Mouse (Mus musculus) E14TG2a.4 (cell line): ENCODE measurements around the gene Tnip2.

Experiments
- H3K27me3 ChIP-seq: 2 replicates; pipeline ENCODE4 v1.6.1; 2014; ENCODE audit warnings: low read length, control low read depth; ENCODE audit not compliant: insufficient read depth
- H3K36me3 ChIP-seq: 2 replicates; pipeline ENCODE4 v1.6.1; 2014; ENCODE audit warnings: low read length, control low read depth; ENCODE audit not compliant: insufficient read depth
- H3K4me1 ChIP-seq: replicated peaks from 2 replicates; pipeline ENCODE4 v1.6.1; 2014; ENCODE audit warnings: low read depth, low read length, control low read depth
- H3K4me3 ChIP-seq: replicated peaks from 2 replicates; pipeline ENCODE4 v1.5.1; 2014; ENCODE audit warnings: mild to moderate bottlenecking, low read length
- H3K9me3 ChIP-seq: 2 replicates; pipeline ENCODE4 v1.6.1; 2014; ENCODE audit warnings: low read length, control low read depth
- CTCF ChIP-seq: conservative IDR thresholded peaks from 2 replicates; pipeline ENCODE4 v1.5.1; 2014; ENCODE audit warnings: low read length
- NANOG ChIP-seq: IDR thresholded peaks from 2 replicates; pipeline ENCODE4 v1.6.1; 2014; ENCODE audit warnings: borderline replicate concordance, low read length, mixed read lengths
- POU5F1 ChIP-seq: IDR thresholded peaks from 2 replicates; pipeline ENCODE4 v1.6.1; 2014; ENCODE audit warnings: low read length, borderline replicate concordance

Gene Tnip2

DNA sequence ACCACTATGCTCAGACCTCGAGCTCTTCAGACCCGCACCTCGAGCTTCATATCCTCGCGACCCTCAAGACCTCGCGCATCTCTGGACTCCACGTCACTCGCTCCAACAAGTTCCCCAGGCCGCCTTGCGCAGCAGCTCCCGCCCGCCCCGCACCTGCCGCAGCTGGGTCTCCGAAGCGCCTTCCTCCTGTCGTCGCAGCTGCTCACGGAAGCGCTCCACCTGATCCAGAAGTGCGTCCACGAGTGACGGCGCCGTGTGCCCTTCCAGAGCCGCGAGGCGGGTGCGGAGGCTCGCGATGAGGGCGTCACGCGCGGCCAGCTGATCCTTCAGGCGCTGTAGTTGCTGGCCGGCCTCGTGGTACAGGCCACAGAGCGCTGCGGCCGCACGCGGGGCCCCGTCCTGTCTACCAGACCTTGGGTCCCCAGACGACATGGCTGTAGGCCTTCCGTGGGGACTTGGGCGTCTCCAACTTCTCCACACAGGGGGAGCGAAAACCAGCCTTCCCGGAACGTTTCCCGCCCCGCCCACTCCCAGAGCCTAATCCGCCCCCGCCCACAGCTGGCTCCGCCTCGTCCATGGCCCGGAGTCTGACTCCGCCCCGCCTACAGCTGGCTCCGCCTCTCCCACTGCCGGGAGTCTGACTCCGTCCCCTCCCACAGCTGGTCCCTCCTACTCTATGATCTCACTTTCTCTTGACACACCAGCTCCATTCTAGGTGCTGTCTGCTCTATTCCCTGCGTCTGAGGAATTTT, at the start of gene Tnip2:
Tnip2 (minus strand) TSS at position 526 of the 752 bp plus-strand sequence.
- H3K36me3 ChIP-seq: no peaks in the 10 kb centered on the region
- H3K27me3 ChIP-seq: peaks cover 29% of the 10 kb centered on the region
- peaks cover 26% of the 10 kb centered on the region for H3K4me1 ChIP-seq
- peak within 1 kb of the TSS; percentile 91 for H3K4me3 ChIP-seq
- H3K9me3 ChIP-seq: no peaks in the 10 kb centered on the region
- TF ChIP-seq POU5F1 (no peak), NANOG (no peak), CTCF (no peak)

DNA sequence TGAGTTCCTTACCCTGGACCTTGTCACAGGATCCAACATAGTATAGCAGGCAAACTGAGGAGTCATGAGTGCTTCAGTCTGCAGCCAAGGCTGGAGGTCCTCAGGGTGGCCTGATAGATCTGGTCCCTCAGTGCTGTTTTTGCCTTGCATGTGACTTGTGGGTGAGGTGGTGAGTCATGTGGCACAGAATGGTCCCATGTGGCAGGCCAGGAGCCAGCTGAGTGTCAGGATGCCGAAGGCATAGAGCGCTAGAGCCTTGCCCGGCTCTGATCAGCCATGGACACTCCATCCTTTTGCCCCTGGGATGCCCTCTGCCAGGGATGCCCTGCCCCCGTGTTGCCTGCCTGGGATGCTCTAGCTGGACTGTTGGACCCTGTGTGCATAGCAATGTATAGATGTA, 38.0 kb upstream of the Tnip2 start:
- Histone ChIP-seq H3K4me3 (no peak overlapping the region), H3K27me3 (peaks cover 49% of the 10 kb centered on the region), H3K36me3 (peaks cover 7% of the 10 kb centered on the region; the same call in 1 of the 2 replicates), H3K4me1 (peaks cover 13% of the 10 kb centered on the region), H3K9me3 (no peaks in the 10 kb centered on the region)
- no peak for TF ChIP-seq NANOG
- TF ChIP-seq CTCF: no peak

DNA sequence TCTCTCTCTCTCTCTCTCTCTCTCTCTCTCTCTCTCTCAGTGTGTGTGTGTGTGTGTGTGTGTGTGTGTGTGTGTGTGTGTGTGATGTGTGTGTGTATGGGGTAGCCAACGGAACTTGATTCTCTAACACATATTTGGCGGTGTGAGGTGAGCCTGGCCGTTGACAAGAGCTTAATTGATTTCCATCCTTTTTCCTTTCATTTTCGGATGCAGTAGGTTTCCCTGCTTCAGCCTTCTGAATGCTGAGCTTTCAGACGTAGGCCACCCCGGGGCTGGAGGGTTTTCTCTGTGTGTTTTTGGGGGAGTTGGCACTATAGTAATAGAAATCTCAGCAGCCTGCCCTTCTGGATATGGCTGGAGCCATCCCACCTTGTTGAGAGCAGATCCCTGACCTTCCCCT, 36.5 kb upstream of the Tnip2 start:
- Histone ChIP-seq H3K4me3 (peak overlapping the region; percentile 87), H3K9me3 (no peaks in the 10 kb centered on the region), H3K27me3 (peaks cover 49% of the 10 kb centered on the region), H3K36me3 (peaks cover 6% of the 10 kb centered on the region; the same call in 1 of the 2 replicates), H3K4me1 (peaks cover 18% of the 10 kb centered on the region)
- TF ChIP-seq NANOG: no peak
- no peak for TF ChIP-seq CTCF
- no peak for TF ChIP-seq POU5F1

DNA sequence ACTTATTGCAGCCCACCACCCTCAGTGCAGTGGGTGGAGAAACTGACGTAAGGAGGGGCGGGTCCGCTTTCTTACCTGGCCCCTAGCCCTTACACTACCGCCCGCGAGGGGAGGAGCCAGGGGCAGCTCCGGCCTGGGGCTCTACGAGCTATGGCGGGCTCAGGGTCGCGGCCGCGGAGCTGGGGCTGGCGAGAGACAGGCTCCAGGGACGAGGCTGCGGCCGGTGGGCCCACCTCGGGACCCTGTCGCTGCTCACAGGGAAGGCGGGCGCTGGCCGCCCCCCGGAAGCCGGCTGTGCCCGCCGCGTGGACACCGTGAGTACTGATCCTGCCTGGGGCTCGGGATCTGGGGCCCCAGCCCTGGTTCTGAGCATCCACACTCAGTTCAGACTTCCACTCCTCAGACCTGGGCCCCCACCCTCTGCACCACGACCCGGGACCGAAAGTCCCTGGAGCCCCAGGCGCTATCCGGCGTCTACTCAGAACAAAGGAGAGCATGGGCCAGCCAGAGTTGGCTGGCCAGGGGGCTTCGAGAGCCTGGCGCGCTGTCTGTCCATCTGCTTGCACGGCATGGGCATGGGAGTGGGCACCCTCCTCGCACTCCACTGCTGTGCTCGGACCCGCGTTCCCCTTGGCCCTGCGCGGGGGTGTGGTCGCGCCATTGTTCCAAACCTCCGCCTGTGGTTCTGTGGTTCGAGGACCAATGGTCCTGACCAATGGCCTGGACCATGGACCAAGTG, 35.9 kb upstream of the Tnip2 start:
- H3K36me3 ChIP-seq: peaks cover 6% of the 10 kb centered on the region; the same call in 1 of the 2 replicates
- TF ChIP-seq NANOG (no peak), POU5F1 (no peak)
- peaks cover 49% of the 10 kb centered on the region for H3K27me3 ChIP-seq
- no peaks in the 10 kb centered on the region for H3K9me3 ChIP-seq
- H3K4me3 ChIP-seq: peak overlapping the region; percentile 87
- H3K4me1 ChIP-seq: peaks cover 18% of the 10 kb centered on the region

DNA sequence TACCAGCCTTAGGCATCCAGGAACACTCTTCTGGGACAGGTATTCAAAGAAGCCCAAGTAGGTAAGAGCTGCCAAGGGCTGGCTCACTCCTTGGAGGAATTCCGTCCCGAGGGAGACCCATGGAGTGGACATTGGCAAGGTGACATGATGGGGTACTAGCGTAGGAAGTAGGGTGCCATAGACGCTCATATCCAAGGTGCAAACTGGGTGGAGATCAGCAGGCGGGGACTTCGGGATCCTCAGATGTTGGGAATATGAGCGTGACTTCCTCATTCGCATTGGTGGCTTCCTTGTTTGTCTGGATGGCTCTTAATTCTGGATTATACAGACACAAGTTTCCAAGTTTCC, 35.3 kb upstream of the Tnip2 start:
- Histone ChIP-seq H3K27me3 (peaks cover 49% of the 10 kb centered on the region), H3K36me3 (peaks cover 6% of the 10 kb centered on the region; the same call in 1 of the 2 replicates), H3K4me1 (peaks cover 18% of the 10 kb centered on the region), H3K4me3 (peak overlapping the region; percentile 87), H3K9me3 (no peaks in the 10 kb centered on the region)
- TF ChIP-seq CTCF (no peak), NANOG (no peak), POU5F1 (no peak)

DNA sequence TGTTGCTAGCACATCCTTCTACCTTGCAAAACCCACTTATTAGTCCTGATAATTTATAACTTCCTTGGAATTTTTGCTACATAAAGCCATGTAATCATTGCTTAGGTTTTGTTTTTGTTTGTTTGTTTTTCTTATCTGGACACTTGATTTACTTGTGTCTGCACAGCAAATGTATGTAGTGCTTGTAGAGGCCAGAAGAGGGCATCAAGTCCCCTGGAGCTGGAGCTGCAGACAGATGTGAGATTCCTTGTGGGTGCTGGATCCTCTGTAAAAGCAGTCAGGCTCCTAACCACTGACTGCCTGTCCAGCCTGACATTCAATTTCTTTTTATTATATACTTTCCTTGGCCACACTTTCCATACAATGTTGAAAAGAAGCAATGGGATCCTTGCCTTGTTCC, 33.6 kb upstream of the Tnip2 start:
- Histone ChIP-seq H3K27me3 (peaks cover 45% of the 10 kb centered on the region), H3K4me1 (peaks cover 18% of the 10 kb centered on the region), H3K36me3 (peaks cover 6% of the 10 kb centered on the region; the same call in 1 of the 2 replicates), H3K4me3 (no peak overlapping the region), H3K9me3 (no peaks in the 10 kb centered on the region)
- TF ChIP-seq CTCF (peak; percentile 45), NANOG (no peak)

DNA sequence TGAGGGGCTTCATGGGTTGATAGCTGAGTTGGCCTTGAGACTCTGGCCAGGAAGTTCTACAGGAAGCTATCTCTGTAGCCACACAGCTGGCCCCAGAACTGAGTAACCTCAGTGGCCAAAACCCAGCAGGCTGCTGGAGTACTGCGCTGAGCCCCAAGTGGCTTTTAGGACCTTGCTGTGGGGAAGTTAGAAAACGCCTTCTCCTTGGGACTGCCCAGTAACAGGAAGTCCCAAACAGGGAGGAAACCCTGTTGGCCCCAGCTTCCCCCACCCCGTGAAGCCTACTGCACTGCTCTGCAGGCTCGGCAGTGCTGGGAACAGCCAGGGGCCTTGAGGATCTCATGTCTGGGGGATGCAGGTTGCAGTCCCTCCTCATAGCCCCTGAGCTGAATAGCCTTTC, 29.3 kb upstream of the Tnip2 start:
- no peak for TF ChIP-seq POU5F1
- TF ChIP-seq NANOG: no peak
- TF ChIP-seq CTCF: no peak
- no peaks in the 10 kb centered on the region for H3K9me3 ChIP-seq
- no peak overlapping the region for H3K4me3 ChIP-seq
- peaks cover 29% of the 10 kb centered on the region for H3K27me3 ChIP-seq
- H3K4me1 ChIP-seq: peaks cover 16% of the 10 kb centered on the region
- H3K36me3 ChIP-seq: no peaks in the 10 kb centered on the region

DNA sequence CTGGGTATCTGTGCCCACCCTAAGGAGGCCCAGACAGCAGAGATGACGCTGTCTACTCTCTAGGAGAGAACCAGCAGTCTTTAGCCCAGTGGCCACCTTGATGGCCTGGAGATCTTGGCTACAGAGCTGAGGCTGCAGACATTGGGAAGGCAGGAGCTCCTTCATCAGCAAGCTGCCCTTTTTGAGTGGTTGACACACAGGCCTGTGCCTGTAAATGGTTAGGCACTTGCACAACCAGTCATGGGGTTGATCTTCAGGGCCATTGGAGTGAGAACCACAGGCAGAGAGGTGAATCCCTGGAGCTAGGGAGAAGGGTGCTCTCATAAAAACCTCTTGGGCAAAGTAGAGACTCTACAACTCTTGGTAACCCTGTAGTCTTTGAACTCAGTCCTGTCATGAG, 28.4 kb upstream of the Tnip2 start:
- TF ChIP-seq CTCF (no peak), POU5F1 (no peak)
- H3K27me3 ChIP-seq: peaks cover 29% of the 10 kb centered on the region
- no peak overlapping the region for H3K4me3 ChIP-seq
- peaks cover 17% of the 10 kb centered on the region for H3K4me1 ChIP-seq
- no peaks in the 10 kb centered on the region for H3K36me3 ChIP-seq
- no peaks in the 10 kb centered on the region for H3K9me3 ChIP-seq
